Mouse (Mus musculus): ENCODE data around the gene 2610318N02Rik. TPM values are rescaled to one million over a fixed set of nuclear protein-coding genes. Genes with fewer than 3 reads are reported as not detected.

The 2610318N02Rik gene
- polyA plus RNA-seq, 1 experiment from 2014 or later: 9.3 TPM

GRCm38 (mm10) chr16:17124119-17124870 is 672 bp downstream of the 2610318N02Rik start:
- 2% methylated on average over 22 of the region's 22 CpGs for WGBS
- Histone ChIP-seq H3K27me3 (ENCODE audit: control insufficient read depth, insufficient read depth, low read length) (no peaks in the 10 kb centered on the region), H3K9me3 (ENCODE audit: control insufficient read depth, low read length) (no peaks in the 10 kb centered on the region), H3K27ac (ENCODE audit: low read depth, low read length) (no peak overlapping the region), H3K36me3 (ENCODE audit: control insufficient read depth, insufficient read depth, low read length) (no peaks in the 10 kb centered on the region), H3K4me3 (ENCODE audit: low read depth, low read length) (peak overlapping the region; percentile 37), H3K4me1 (ENCODE audit: control insufficient read depth, insufficient read depth, low read length) (peaks cover 13% of the 10 kb centered on the region), H3K9ac (replicated peaks; ENCODE audit: low read depth, low read length) (peak overlapping the region; percentile 47), H3K4me2 (ENCODE audit: low read depth, low read length) (peak overlapping the region; percentile 83)
- peak; percentile 32; the same call in 1 of the 2 replicates for ATAC-seq (ENCODE audit: low read depth)

GRCm38 (mm10) chr16:17121569-17121968 is 3.4 kb downstream of the 2610318N02Rik start:
- H3K4me3 ChIP-seq (ENCODE audit: low read depth, low read length): no peak overlapping the region
- no peak overlapping the region for H3K9ac ChIP-seq (replicated peaks; ENCODE audit: low read depth, low read length)
- 49% methylated on average over 14 of the region's 14 CpGs for WGBS
- no peaks in the 10 kb centered on the region for H3K36me3 ChIP-seq (ENCODE audit: control insufficient read depth, insufficient read depth, low read length)
- ATAC-seq (ENCODE audit: low read depth): no peak
- H3K27ac ChIP-seq (ENCODE audit: low read depth, low read length): no peak overlapping the region
- peaks cover 13% of the 10 kb centered on the region for H3K4me1 ChIP-seq (ENCODE audit: control insufficient read depth, insufficient read depth, low read length)
- H3K9me3 ChIP-seq (ENCODE audit: control insufficient read depth, low read length): no peaks in the 10 kb centered on the region
- H3K4me2 ChIP-seq (ENCODE audit: low read depth, low read length): no peak overlapping the region
- H3K27me3 ChIP-seq (ENCODE audit: control insufficient read depth, insufficient read depth, low read length): no peaks in the 10 kb centered on the region

- no peaks in the 10 kb centered on the region for H3K9me3 ChIP-seq (ENCODE audit: control insufficient read depth, low read length)
- H3K27ac ChIP-seq (ENCODE audit: low read depth, low read length): no peak overlapping the region
- no peak overlapping the region for H3K4me3 ChIP-seq (ENCODE audit: low read depth, low read length)
- no peak overlapping the region for H3K9ac ChIP-seq (replicated peaks; ENCODE audit: low read depth, low read length)
- H3K4me2 ChIP-seq (ENCODE audit: low read depth, low read length): no peak overlapping the region
- no peak for ATAC-seq (ENCODE audit: low read depth)
- no peaks in the 10 kb centered on the region for H3K27me3 ChIP-seq (ENCODE audit: control insufficient read depth, insufficient read depth, low read length)
- no peaks in the 10 kb centered on the region; the same call in 1 of the 2 replicates for H3K36me3 ChIP-seq (ENCODE audit: control insufficient read depth, insufficient read depth, low read length)
- WGBS: 88% methylated on average over 5 of the region's 5 CpGs
- H3K4me1 ChIP-seq (ENCODE audit: control insufficient read depth, insufficient read depth, low read length): no peaks in the 10 kb centered on the region
Measured at GRCm38 (mm10) chr16:17117309-17117799, 7.6 kb downstream of the 2610318N02Rik start.

- WGBS: 10% methylated on average over 38 of the region's 38 CpGs
- Histone ChIP-seq H3K4me3 (ENCODE audit: low read depth, low read length) (peak within 1 kb of the TSS; percentile 77), H3K4me1 (ENCODE audit: control insufficient read depth, insufficient read depth, low read length) (peaks cover 10% of the 10 kb centered on the region), H3K9ac (replicated peaks; ENCODE audit: low read depth, low read length) (peak within 1 kb of the TSS; percentile 61), H3K36me3 (ENCODE audit: control insufficient read depth, insufficient read depth, low read length) (peaks cover 4% of the 10 kb centered on the region; the same call in 1 of the 2 replicates), H3K27me3 (ENCODE audit: control insufficient read depth, insufficient read depth, low read length) (no peaks in the 10 kb centered on the region), H3K4me2 (ENCODE audit: low read depth, low read length) (peak within 1 kb of the TSS; percentile 60), H3K9me3 (ENCODE audit: control insufficient read depth, low read length) (no peaks in the 10 kb centered on the region), H3K27ac (ENCODE audit: low read depth, low read length) (no peak within 1 kb of the TSS)
- ATAC-seq (ENCODE audit: low read depth): peak; percentile 85
Measured at GRCm38 (mm10) chr16:17110771-17111743, 13.9 kb downstream of the 2610318N02Rik start, which contains the start of gene Ppil2. TSS of gene Ppil2 (minus strand) at chr16:17111257.

GRCm38 (mm10) chr16:17104600-17104999 is 20.4 kb downstream of the 2610318N02Rik start:
- 91% methylated on average over 4 of the region's 4 CpGs for WGBS
- Histone ChIP-seq H3K4me1 (ENCODE audit: control insufficient read depth, insufficient read depth, low read length) (0 out of 2 replicates have a peak, but pooled peaks cover 2% of the 10 kb centered on the region), H3K36me3 (ENCODE audit: control insufficient read depth, insufficient read depth, low read length) (peaks cover 32% of the 10 kb centered on the region), H3K27ac (ENCODE audit: low read depth, low read length) (no peak overlapping the region), H3K27me3 (ENCODE audit: control insufficient read depth, insufficient read depth, low read length) (no peaks in the 10 kb centered on the region), H3K9ac (replicated peaks; ENCODE audit: low read depth, low read length) (no peak overlapping the region), H3K9me3 (ENCODE audit: control insufficient read depth, low read length) (no peaks in the 10 kb centered on the region), H3K4me3 (ENCODE audit: low read depth, low read length) (no peak overlapping the region), H3K4me2 (ENCODE audit: low read depth, low read length) (no peak overlapping the region)
- no peak for ATAC-seq (ENCODE audit: low read depth)

GRCm38 (mm10) chr16:17102630-17103220 is 22.2 kb downstream of the 2610318N02Rik start:
- WGBS: 70% methylated on average over 7 of the region's 7 CpGs
- H3K4me3 ChIP-seq (ENCODE audit: low read depth, low read length): no peak overlapping the region
- H3K9ac ChIP-seq (replicated peaks; ENCODE audit: low read depth, low read length): no peak overlapping the region
- H3K4me1 ChIP-seq (ENCODE audit: control insufficient read depth, insufficient read depth, low read length): no peaks in the 10 kb centered on the region
- ATAC-seq (ENCODE audit: low read depth): no peak; the same call in 1 of the 2 replicates
- no peaks in the 10 kb centered on the region for H3K27me3 ChIP-seq (ENCODE audit: control insufficient read depth, insufficient read depth, low read length)
- H3K36me3 ChIP-seq (ENCODE audit: control insufficient read depth, insufficient read depth, low read length): peaks cover 40% of the 10 kb centered on the region
- no peak overlapping the region for H3K27ac ChIP-seq (ENCODE audit: low read depth, low read length)
- H3K4me2 ChIP-seq (ENCODE audit: low read depth, low read length): no peak overlapping the region
- H3K9me3 ChIP-seq (ENCODE audit: control insufficient read depth, low read length): no peaks in the 10 kb centered on the region

GRCm38 (mm10) chr16:17096938-17097337 is 28.0 kb downstream of the 2610318N02Rik start:
- no peak overlapping the region for H3K9ac ChIP-seq (replicated peaks; ENCODE audit: low read depth, low read length)
- WGBS: 94% methylated on average over 3 of the region's 3 CpGs
- no peaks in the 10 kb centered on the region for H3K4me1 ChIP-seq (ENCODE audit: control insufficient read depth, insufficient read depth, low read length)
- no peak for ATAC-seq (ENCODE audit: low read depth)
- no peaks in the 10 kb centered on the region for H3K27me3 ChIP-seq (ENCODE audit: control insufficient read depth, insufficient read depth, low read length)
- H3K27ac ChIP-seq (ENCODE audit: low read depth, low read length): no peak overlapping the region
- no peak overlapping the region for H3K4me3 ChIP-seq (ENCODE audit: low read depth, low read length)
- H3K4me2 ChIP-seq (ENCODE audit: low read depth, low read length): no peak overlapping the region
- no peaks in the 10 kb centered on the region for H3K9me3 ChIP-seq (ENCODE audit: control insufficient read depth, low read length)
- peaks cover 41% of the 10 kb centered on the region for H3K36me3 ChIP-seq (ENCODE audit: control insufficient read depth, insufficient read depth, low read length)

GRCm38 (mm10) chr16:17088346-17088745 is 36.6 kb downstream of the 2610318N02Rik start:
- Histone ChIP-seq H3K4me1 (ENCODE audit: control insufficient read depth, insufficient read depth, low read length) (no peaks in the 10 kb centered on the region), H3K27me3 (ENCODE audit: control insufficient read depth, insufficient read depth, low read length) (no peaks in the 10 kb centered on the region), H3K4me3 (ENCODE audit: low read depth, low read length) (no peak overlapping the region), H3K4me2 (ENCODE audit: low read depth, low read length) (no peak overlapping the region), H3K9me3 (ENCODE audit: control insufficient read depth, low read length) (no peaks in the 10 kb centered on the region), H3K36me3 (ENCODE audit: control insufficient read depth, insufficient read depth, low read length) (peaks cover 74% of the 10 kb centered on the region), H3K27ac (ENCODE audit: low read depth, low read length) (no peak overlapping the region), H3K9ac (replicated peaks; ENCODE audit: low read depth, low read length) (no peak overlapping the region)
- 0 out of 2 replicates have a peak, but pooled peaks have one; percentile 31 for ATAC-seq (ENCODE audit: low read depth)
- 67% methylated on average over 3 of the region's 3 CpGs for WGBS

Measured in neural tube, embryonic 14.5 days (tissue).